Mouse (Mus musculus) olfactory bulb, adult 2 months (tissue): ENCODE measurements at regions not wholly inside any gene's neighbourhood (a gene's known extent, or its start where the extent isn't known, plus 50 kb on each side); places are given as distances from the start of the nearest gene placed in this dataset.

Experiments used
- CTCF ChIP-seq: fragments of 200-500 bp; IDR thresholded peaks from 2 replicates; pipeline ENCODE4 v1.5.1; 2012; ENCODE audit warnings: low read depth, mild to moderate bottlenecking, low read length, moderate library complexity; ENCODE audit not compliant: insufficient read depth
- POLR2A ChIP-seq: fragments of 200-500 bp; IDR thresholded peaks from 2 replicates; pipeline ENCODE4 v1.6.1; 2012; ENCODE audit warnings: mild to moderate bottlenecking, low read depth, low read length, moderate library complexity; ENCODE audit not compliant: insufficient read depth

GRCm38 (mm10) chr2:133497071-133497470 lies 54.9 kb upstream of the Bmp2 start:
- TF ChIP-seq POLR2A (no peak), CTCF (no peak)
